Mouse (Mus musculus) megakaryocyte, embryonic 14.5 days (primary cell): ENCODE results near the gene Phactr1.

Experiments
- FLI1 ChIP-seq: IDR thresholded peaks from 2 replicates; pipeline ENCODE4 v1.6.1; 2012; ENCODE audit warnings: low read length, inconsistent platforms, mixed read lengths
- GATA1 ChIP-seq: IDR thresholded peaks from 3 replicates; pipeline ENCODE4 v1.6.1; 2012; ENCODE audit warnings: mixed read lengths, low read length, inconsistent platforms, borderline replicate concordance

DNA sequence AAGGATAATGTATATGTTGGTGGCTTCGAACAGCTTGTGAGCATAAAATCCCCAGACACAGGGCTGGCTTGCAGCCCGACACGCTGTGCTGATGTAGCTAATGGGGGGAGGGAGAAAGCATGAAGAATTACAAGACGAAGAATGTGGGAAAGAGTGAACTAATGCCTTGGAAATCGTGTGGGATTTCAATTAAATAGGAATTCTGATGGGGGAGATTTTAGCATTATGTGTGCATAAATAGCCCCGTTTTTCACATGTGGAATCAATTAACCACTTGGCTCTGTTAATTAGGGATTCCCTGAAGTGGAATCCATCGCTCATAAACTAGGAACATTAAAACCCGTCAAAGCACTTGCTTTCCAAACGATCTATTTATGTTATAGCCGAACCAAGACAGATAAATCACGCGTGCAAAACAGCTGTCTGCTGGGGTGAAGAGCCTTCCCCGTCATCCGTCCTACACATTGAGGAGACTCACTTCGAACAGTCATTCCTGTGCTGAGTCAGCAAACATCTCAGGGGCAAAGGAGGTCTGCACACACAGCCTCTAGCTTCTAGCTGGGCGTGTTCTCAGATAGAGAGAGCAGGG is 254.2 kb downstream of the Phactr1 start:
- no peak for TF ChIP-seq GATA1
- no peak for TF ChIP-seq FLI1
